Mouse (Mus musculus) right cerebral cortex, postnatal 4 days (tissue): ENCODE data around the gene Cadm4.
"Not testable (repeated sequence)": the region's sequence is repeated elsewhere in the genome, so short reads cannot be mapped to it uniquely, and the experiment has no call there.

Experiments used
- DNase-seq: peaks from one replicate; pipeline ENCODE4 v3.0.0-alpha.2; 2022

The Cadm4 gene

GRCm38 (mm10) chr7:24504868-24505267, 23.0 kb downstream of the Cadm4 start:
- no peak for DNase-seq

GRCm38 (mm10) chr7:24505447-24506064, 23.7 kb downstream of the Cadm4 start:
- no peak for DNase-seq

- DNase-seq: peak; percentile 39
These were observed 24.2 kb downstream of the Cadm4 start for GRCm38 (mm10) chr7:24506065-24506459.

GRCm38 (mm10) chr7:24506476-24506837, 24.6 kb downstream of the Cadm4 start:
- no peak for DNase-seq

- DNase-seq: peak; percentile 85
These were observed 25.3 kb downstream of the Cadm4 start, which contains the start of gene Zfp428 for GRCm38 (mm10) chr7:24506838-24507725. Gene Zfp428, plus strand, starts transcription at chr7:24507006.

GRCm38 (mm10) chr7:24507726-24508114, 25.9 kb downstream of the Cadm4 start:
- peak; percentile 26 for DNase-seq

- DNase-seq: no peak
These were observed 30.5 kb downstream of the Cadm4 start, which contains the start of gene AC161166.1 for GRCm38 (mm10) chr7:24512355-24512754. Gene AC161166.1, minus strand, starts transcription at chr7:24512455.

GRCm38 (mm10) chr7:24516319-24516718, 34.5 kb downstream of the Cadm4 start:
- DNase-seq: not testable (repeated sequence)

- no peak for DNase-seq
These were observed 35.3 kb downstream of the Cadm4 start for GRCm38 (mm10) chr7:24517077-24517476.

- DNase-seq: no peak
These were observed 35.8 kb downstream of the Cadm4 start for GRCm38 (mm10) chr7:24517654-24518053.

- no peak for DNase-seq
These were observed 37.3 kb downstream of the Cadm4 start for GRCm38 (mm10) chr7:24519130-24519529.

- not testable (repeated sequence) for DNase-seq
These were observed 38.2 kb downstream of the Cadm4 start for GRCm38 (mm10) chr7:24520054-24520453.

- no peak for DNase-seq
These were observed 41.0 kb downstream of the Cadm4 start for GRCm38 (mm10) chr7:24522805-24523204.

- DNase-seq: no peak
These were observed 41.9 kb downstream of the Cadm4 start for GRCm38 (mm10) chr7:24523723-24524122.

- no peak for DNase-seq
These were observed 43.2 kb downstream of the Cadm4 start for GRCm38 (mm10) chr7:24524978-24525377.

- no peak for DNase-seq
These were observed 44.0 kb downstream of the Cadm4 start for GRCm38 (mm10) chr7:24525686-24526420.

GRCm38 (mm10) chr7:24528861-24529260, 47.0 kb downstream of the Cadm4 start:
- DNase-seq: no peak

- DNase-seq: no peak
These were observed 47.8 kb downstream of the Cadm4 start for GRCm38 (mm10) chr7:24529580-24529979.

- peak; percentile 99 for DNase-seq
These were observed 48.5 kb downstream of the Cadm4 start, which contains the start of gene Irgq for GRCm38 (mm10) chr7:24530062-24530931. Gene Irgq, plus strand, starts transcription at chr7:24530689.

- DNase-seq: peak; percentile 77
These were observed 49.6 kb downstream of the Cadm4 start for GRCm38 (mm10) chr7:24531211-24531971.

GRCm38 (mm10) chr7:24533031-24533571, 51.3 kb downstream of the Cadm4 start:
- no peak for DNase-seq
